Mouse (Mus musculus) layer of hippocampus, postnatal 14 days (tissue): ENCODE measurements at regions not wholly inside any gene's neighbourhood (a gene's known extent, or its start where the extent isn't known, plus 50 kb on each side); places are given as distances from the start of the nearest gene placed in this dataset.

Experiments
- DNase-seq, 2 experiments: peaks; one replicate each; pipeline ENCODE4 v3.0.0; 2021 to 2022; ENCODE audit warnings: low spot score in 2 of 2, mixed read lengths in 1 of 2

DNA sequence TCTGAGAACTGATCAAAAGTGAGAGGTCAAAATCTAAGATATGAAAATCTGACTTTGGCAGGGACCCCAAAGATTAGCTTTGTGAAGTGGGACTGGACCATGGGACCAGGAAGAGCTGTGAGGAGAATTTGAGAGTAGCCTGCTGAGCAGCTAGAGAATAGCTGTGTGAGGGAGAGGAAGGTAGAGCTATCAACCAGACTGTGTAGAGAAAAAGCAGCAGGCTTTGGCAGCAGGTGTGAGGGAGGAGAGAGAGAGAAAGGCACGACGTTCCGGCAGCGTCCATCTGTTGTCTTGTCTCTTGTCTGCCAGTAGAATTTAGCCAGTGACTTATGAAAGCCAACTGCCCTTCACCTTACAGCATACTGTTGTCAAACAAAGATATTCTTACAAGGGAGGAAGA, 412.1 kb downstream of the Slitrk2 start:
- DNase-seq = peak; percentile 6 to 34

DNA sequence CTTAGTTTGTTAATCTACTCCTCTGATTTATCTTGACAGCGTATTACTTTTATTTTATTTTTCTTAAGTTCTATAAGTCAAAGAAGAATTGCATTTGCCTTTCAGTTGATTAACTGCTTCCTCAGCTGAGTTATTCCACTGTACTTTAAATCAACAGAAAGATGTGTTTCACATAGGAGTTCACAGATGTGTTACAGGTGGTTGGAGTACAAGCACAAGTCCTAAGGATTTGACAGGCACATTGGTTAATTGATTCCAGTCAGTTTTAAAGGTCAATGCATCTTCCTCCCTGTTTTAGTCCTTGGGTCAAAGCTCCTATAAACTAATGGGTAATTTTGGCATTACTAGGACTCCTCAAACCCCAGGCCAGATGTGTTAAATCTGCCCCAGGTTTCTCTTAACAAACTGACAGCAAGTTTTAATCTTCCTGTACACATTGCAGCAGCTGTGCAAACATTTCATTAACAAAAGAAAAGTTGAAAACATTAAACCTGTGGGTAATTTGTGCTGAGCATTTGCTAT, 413.5 kb downstream of the Slitrk2 start:
- no peak for DNase-seq

DNA sequence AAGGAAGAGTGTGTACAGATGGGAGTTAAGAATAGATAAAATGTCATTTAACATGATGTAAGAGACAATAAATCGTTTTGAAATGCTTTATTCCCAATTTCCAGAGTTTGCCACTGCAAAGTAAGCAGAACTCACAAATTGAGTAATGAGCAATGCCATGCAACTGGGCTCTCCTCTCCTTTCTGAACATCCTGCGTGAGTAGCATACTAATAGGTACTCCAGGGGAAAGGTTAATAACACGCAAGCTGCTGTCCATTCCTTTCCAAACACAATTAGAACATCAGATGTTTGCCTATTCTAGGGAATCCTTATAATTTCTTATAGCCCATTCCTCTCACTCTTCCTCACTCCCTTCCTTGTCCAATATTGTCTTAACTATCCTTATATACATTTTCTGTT, 443.3 kb downstream of the Slitrk2 start:
- no peak for DNase-seq
